Mouse (Mus musculus): ENCODE measurements around the gene Wbp1l.

GRCm38 (mm10) chr19:46675641-46676040 is 76.8 kb downstream of the Wbp1l start:
- TF ChIP-seq CTCF (IDR thresholded peaks at IDR 0.05; ENCODE audit: control insufficient read depth, insufficient read depth, insufficient replicate concordance, low read depth, low read length) (no peak), POLR2A (IDR thresholded peaks at IDR 0.05; ENCODE audit: control insufficient read depth, low read depth, low read length) (no peak)
